Comparison of ENCODE assay signal across 15 mouse cellular contexts in genomic region chr6:137472129-137472528, GRCm38 (mm10).
A peak's percentile ranks its signal among the peaks of the same experiment; 100 is the strongest.
DNase-seq lines count a peak whose midpoint lies in the region; ATAC-seq and TF ChIP-seq lines count a peak whose summit lies in the region.
"Had no signal": no experiment of that assay in that cellular context is flagged by ENCODE, and none has a peak within 500 bp of the region (broad histone marks: within the 10 kb centered on the region; RNA-seq: fewer than 3 reads in every experiment).

No protein-coding gene starts in this region.

- H3K9me3 ChIP-seq in kidney, embryonic 14.5 days (ENCODE audit: control insufficient read depth, low read length), result peaks cover 4% of the 10 kb centered on the region; the same call in 1 of the 2 replicates
- no peaks in the 10 kb centered on the region; the same call in 1 of the 2 replicates for H3K9me3 ChIP-seq in forebrain, embryonic 14.5 days (replicated peaks; ENCODE audit: control insufficient read depth, low read length)
- H3K9me3 ChIP-seq in hindbrain, postnatal 0 days (ENCODE audit: low read length), result no peaks in the 10 kb centered on the region
- H3K9me3 ChIP-seq: liver, embryonic 13.5 days; stomach, embryonic 15.5 days had no signal

- WGBS in kidney, adult 2 months, result 83% methylated on average over 9 of the region's 9 CpGs
- WGBS in kidney, embryonic 14.5 days, result 87% methylated on average over 9 of the region's 9 CpGs
- WGBS in forebrain, embryonic 14.5 days, result 38% methylated on average over 9 of the region's 9 CpGs
- WGBS in hindbrain, postnatal 0 days, result 39% methylated on average over 9 of the region's 9 CpGs
- 31% methylated on average over 9 of the region's 9 CpGs for WGBS in olfactory bulb, adult 2 months

- H3K36me3 ChIP-seq in kidney, adult 2 months (ENCODE audit: control insufficient read depth, insufficient read depth, low read length), result peaks cover under 1% of the 10 kb centered on the region; the same call in 1 of the 2 replicates
- no peaks in the 10 kb centered on the region for H3K36me3 ChIP-seq in kidney, embryonic 14.5 days (ENCODE audit: control insufficient read depth, insufficient read depth, low read length)
- H3K36me3 ChIP-seq in forebrain, embryonic 14.5 days (ENCODE audit: control insufficient read depth, insufficient read depth, low read length), result no peaks in the 10 kb centered on the region
- H3K36me3 ChIP-seq in hindbrain, postnatal 0 days (ENCODE audit: insufficient read depth, low read length), result peaks cover 6% of the 10 kb centered on the region; the same call in 1 of the 2 replicates
- H3K36me3 ChIP-seq: liver, embryonic 13.5 days; stomach, embryonic 15.5 days had no signal

- ATAC-seq in kidney, embryonic 14.5 days (ENCODE audit: low FRiP score, low TSS enrichment), result no peak
- peak; percentile 13; the same call in 1 of the 2 replicates for ATAC-seq in forebrain, embryonic 14.5 days
- peak; percentile 76 for ATAC-seq in hindbrain, postnatal 0 days

- no peak overlapping the region for H3K27ac ChIP-seq in kidney, adult 2 months (ENCODE audit: insufficient read depth, low read depth, low read length)
- no peak overlapping the region for H3K27ac ChIP-seq in kidney, embryonic 14.5 days (ENCODE audit: low read depth, low read length)
- 0 out of 2 replicates have a peak overlapping the region, but pooled peaks have one; percentile 9 for H3K27ac ChIP-seq in forebrain, embryonic 14.5 days (ENCODE audit: low read depth, low read length)
- H3K27ac ChIP-seq in hindbrain, postnatal 0 days, result peak overlapping the region; percentile 65
- 0 out of 2 replicates have a peak overlapping the region, but pooled peaks have one; percentile 21 for H3K27ac ChIP-seq in olfactory bulb, adult 2 months (ENCODE audit: insufficient read depth, low read depth, low read length)
- H3K27ac ChIP-seq: heart, adult 2 months; liver, embryonic 13.5 days had no signal

- no peak overlapping the region for H3K4me3 ChIP-seq in kidney, adult 2 months (ENCODE audit: insufficient read depth, low read depth, low read length)
- H3K4me3 ChIP-seq in kidney, embryonic 14.5 days (ENCODE audit: low read length), result no peak overlapping the region
- no peak overlapping the region for H3K4me3 ChIP-seq in forebrain, embryonic 14.5 days (ENCODE audit: low read depth, low read length)
- H3K4me3 ChIP-seq in hindbrain, postnatal 0 days (ENCODE audit: low read length), result no peak overlapping the region
- H3K4me3 ChIP-seq in olfactory bulb, adult 2 months (ENCODE audit: insufficient read depth, low read depth, low read length), result no peak overlapping the region
- H3K4me3 ChIP-seq: heart, adult 2 months; liver, embryonic 13.5 days; stomach, embryonic 15.5 days had no signal

- TF ChIP-seq POLR2A in kidney, adult 2 months (IDR thresholded peaks at IDR 0.05; ENCODE audit: low read depth, low read length), result no peak
- TF ChIP-seq POLR2A in olfactory bulb, adult 2 months (IDR thresholded peaks at IDR 0.05; ENCODE audit: insufficient read depth, low read depth, low read length), result no peak

- H3K9ac ChIP-seq in kidney, embryonic 14.5 days (ENCODE audit: low read depth, low read length), result no peak overlapping the region
- no peak overlapping the region for H3K9ac ChIP-seq in forebrain, embryonic 14.5 days (ENCODE audit: low read length)
- no peak overlapping the region for H3K9ac ChIP-seq in hindbrain, postnatal 0 days (replicated peaks; ENCODE audit: low read length)
- H3K9ac ChIP-seq: liver, embryonic 13.5 days; stomach, embryonic 15.5 days had no signal

- DNase-seq in kidney, adult 2 months, result peak; percentile 36
- DNase-seq in forebrain, embryonic 14.5 days (ENCODE audit: low spot score), result peak; percentile 51
- peak; percentile 69 for DNase-seq in hindbrain, postnatal 0 days (ENCODE audit: low spot score)
- no peak for DNase-seq in Muller cell, postnatal 12 days (ENCODE audit: inconsistent ontology term)
- DNase-seq in embryo, embryonic 9.5 days (ENCODE audit: extremely low spot score), result no peak
- DNase-seq: adrenal gland, adult 8-10 months; cerebellum, adult 2 months; heart, adult 2 months; kidney, postnatal 4 days; liver, embryonic 13.5 days; lung, postnatal 14 days had no signal

- H3K4me1 ChIP-seq in kidney, adult 2 months (ENCODE audit: control insufficient read depth, insufficient read depth, low read length), result peaks cover 19% of the 10 kb centered on the region
- peaks cover 7% of the 10 kb centered on the region for H3K4me1 ChIP-seq in kidney, embryonic 14.5 days (ENCODE audit: control insufficient read depth, insufficient read depth, low read length)
- peaks cover 8% of the 10 kb centered on the region for H3K4me1 ChIP-seq in forebrain, embryonic 14.5 days (ENCODE audit: control insufficient read depth, insufficient read depth, low read length)
- H3K4me1 ChIP-seq in hindbrain, postnatal 0 days (ENCODE audit: insufficient read depth, low read length), result peaks cover 9% of the 10 kb centered on the region
- H3K4me1 ChIP-seq in olfactory bulb, adult 2 months (ENCODE audit: control insufficient read depth, insufficient read depth, low read length), result peaks cover 4% of the 10 kb centered on the region; the same call in 1 of the 2 replicates
- H3K4me1 ChIP-seq: liver, embryonic 13.5 days had no signal

- no peak for TF ChIP-seq CTCF in kidney, adult 2 months (conservative IDR thresholded peaks at IDR 0.05; ENCODE audit: insufficient read depth, insufficient read length, low read depth, low read length)
- TF ChIP-seq CTCF in hindbrain, postnatal 0 days (IDR thresholded peaks at IDR 0.05; ENCODE audit: low read depth), result no peak
- TF ChIP-seq CTCF in olfactory bulb, adult 2 months (IDR thresholded peaks at IDR 0.05; ENCODE audit: insufficient read depth, low read depth, low read length), result no peak

- H3K27me3 ChIP-seq in kidney, adult 2 months (replicated peaks; ENCODE audit: control insufficient read depth, insufficient read depth, low read length), result no peaks in the 10 kb centered on the region
- H3K27me3 ChIP-seq in kidney, embryonic 14.5 days (ENCODE audit: control insufficient read depth, insufficient read depth, low read length), result no peaks in the 10 kb centered on the region
- H3K27me3 ChIP-seq in forebrain, embryonic 14.5 days (replicated peaks; ENCODE audit: control insufficient read depth, insufficient read depth, low read length), result 0 out of 2 replicates have a peak, but pooled peaks cover 5% of the 10 kb centered on the region
- no peaks in the 10 kb centered on the region for H3K27me3 ChIP-seq in hindbrain, postnatal 0 days (ENCODE audit: insufficient read depth, low read length)
- H3K27me3 ChIP-seq: CH12.LX; liver, embryonic 13.5 days; stomach, embryonic 15.5 days had no signal

- no peak overlapping the region for H3K4me2 ChIP-seq in kidney, embryonic 14.5 days (replicated peaks; ENCODE audit: low read depth, low read length)
- H3K4me2 ChIP-seq in forebrain, embryonic 14.5 days (ENCODE audit: low read length), result no peak overlapping the region
- no peak overlapping the region for H3K4me2 ChIP-seq in hindbrain, postnatal 0 days (ENCODE audit: low read depth, low read length)
- H3K4me2 ChIP-seq: liver, embryonic 13.5 days; stomach, embryonic 15.5 days had no signal

Comparison
In these comparisons a context has a peak if more than half of its experiments do, and no peak if none do; other contexts are left out.
1. DNase-seq: peak in kidney, adult 2 months (single experiment), forebrain, embryonic 14.5 days (single experiment) and hindbrain, postnatal 0 days (single experiment); none in Muller cell, postnatal 12 days (single experiment) and embryo, embryonic 9.5 days (single experiment).
2. H3K27ac ChIP-seq: peak in forebrain, embryonic 14.5 days (single experiment), hindbrain, postnatal 0 days (single experiment) and olfactory bulb, adult 2 months (single experiment); none in kidney, adult 2 months (single experiment) and kidney, embryonic 14.5 days (single experiment).